Mouse (Mus musculus): ENCODE measurements around the gene Camsap2.

- TF ChIP-seq CTCF (IDR thresholded peaks at IDR 0.05; ENCODE audit: low read depth) = no peak
- no peak for TF ChIP-seq EP300 (IDR thresholded peaks at IDR 0.05; ENCODE audit: low read depth)
Measured at GRCm38 (mm10) chr1:136344768-136345453, 993 bp downstream of the Camsap2 start.

All from liver, embryonic 14.5 days (tissue).